Mouse (Mus musculus) heart, postnatal 36 days (tissue): Measurements from ENCODE around the gene Igfbp7. TPM values are rescaled to one million over a fixed set of nuclear protein-coding genes. Genes with fewer than 3 reads are reported as not detected.

Source experiments
- total RNA-seq, 2 experiments: library from RNA; stranded (reverse); gene quantifications; 2 replicates each; pipeline ENCODE4 v1.2.3; 2021

Igfbp7 gene
- total RNA-seq, 2 experiments from 2014 or later, result 249 to 272 TPM

Other genes with a start within 250 kb of the Igfbp7 start
- under 1 TPM in 1 of 2 experiments, not detected in 1; 0.53 TPM for gene Spink2, start 196.6 kb downstream of the Igfbp7 start, total RNA-seq
- gene Rest, start 142.6 kb downstream of the Igfbp7 start, total RNA-seq, result 10 to 100 TPM; 14.8 to 16.5 TPM
- 10 to 100 TPM; 20.4 to 23.1 TPM for gene Noa1, start 98.0 kb downstream of the Igfbp7 start, total RNA-seq
- gene Polr2b, start 97.9 kb downstream of the Igfbp7 start, total RNA-seq, result 10 to 100 TPM; 34.8 to 38.3 TPM